10 mouse cellular contexts compared by ENCODE assay signal in genomic region chr2:181522811-181523210, GRCm38 (mm10). TPM values are rescaled to one million over a fixed set of nuclear protein-coding genes. Genes with fewer than 3 reads are reported as not detected.
DNase-seq lines count a peak whose midpoint lies in the region; ATAC-seq and TF ChIP-seq lines count a peak whose summit lies in the region.
"Had no signal": no experiment of that assay in that cellular context is flagged by ENCODE, and none has a peak within 500 bp of the region (broad histone marks: within the 10 kb centered on the region; RNA-seq: fewer than 3 reads in every experiment).

No protein-coding gene starts in this region.

- H3K36me3 ChIP-seq in forebrain, postnatal 0 days (ENCODE audit: insufficient read depth) = no peaks in the 10 kb centered on the region
- H3K36me3 ChIP-seq in forebrain, embryonic 13.5 days (ENCODE audit: poor library complexity, severe bottlenecking) = peaks cover 9% of the 10 kb centered on the region; the same call in 1 of the 2 replicates
- peaks cover under 1% of the 10 kb centered on the region; the same call in 1 of the 2 replicates for H3K36me3 ChIP-seq in midbrain, embryonic 14.5 days (ENCODE audit: control insufficient read depth, insufficient read depth, low read length)
- peaks cover 30% of the 10 kb centered on the region for H3K36me3 ChIP-seq in midbrain, embryonic 10.5 days
- H3K36me3 ChIP-seq in liver, embryonic 12.5 days = peaks cover 27% of the 10 kb centered on the region
- H3K36me3 ChIP-seq: stomach, embryonic 15.5 days had no signal

- 68% methylated on average over 5 of the region's 5 CpGs for WGBS in forebrain, postnatal 0 days
- 73% methylated on average over 5 of the region's 5 CpGs for WGBS in forebrain, embryonic 13.5 days
- WGBS in midbrain, embryonic 14.5 days = 74% methylated on average over 5 of the region's 5 CpGs
- 69% methylated on average over 5 of the region's 5 CpGs for WGBS in midbrain, embryonic 10.5 days
- WGBS in liver, embryonic 12.5 days (ENCODE audit: insufficient replicate concordance) = 46% methylated on average over 5 of the region's 5 CpGs

- peak; percentile 18 for DNase-seq in forebrain, postnatal 0 days
- peak; percentile 40 for DNase-seq in midbrain, embryonic 14.5 days
- DNase-seq in midbrain, embryonic 10.5 days (ENCODE audit: low spot score) = no peak
- peak; percentile 52 for DNase-seq in embryo, embryonic 10.5 days (ENCODE audit: low spot score)
- DNase-seq in spleen, postnatal 4 days (ENCODE audit: low spot score in 2 of 2) = peak; percentile 57 to 72
- DNase-seq in right cerebral cortex, adult 18-20 months = no peak

- peak; percentile 66 for TF ChIP-seq CTCF in forebrain, postnatal 0 days (IDR thresholded peaks at IDR 0.05; ENCODE audit: low read depth)

- ATAC-seq in forebrain, postnatal 0 days = no peak
- no peak for ATAC-seq in forebrain, embryonic 13.5 days
- ATAC-seq in midbrain, embryonic 14.5 days (ENCODE audit: low FRiP score, low TSS enrichment) = no peak
- no peak for ATAC-seq in liver, embryonic 12.5 days

- H3K4me1 ChIP-seq in forebrain, postnatal 0 days (ENCODE audit: insufficient read depth) = 0 out of 2 replicates have a peak, but pooled peaks cover 22% of the 10 kb centered on the region
- peaks cover 37% of the 10 kb centered on the region for H3K4me1 ChIP-seq in forebrain, embryonic 13.5 days
- peaks cover 24% of the 10 kb centered on the region for H3K4me1 ChIP-seq in midbrain, embryonic 14.5 days (ENCODE audit: control insufficient read depth, insufficient read depth, low read length)
- H3K4me1 ChIP-seq in midbrain, embryonic 10.5 days = peaks cover 28% of the 10 kb centered on the region
- peaks cover 46% of the 10 kb centered on the region for H3K4me1 ChIP-seq in liver, embryonic 12.5 days

- H3K27me3 ChIP-seq in forebrain, postnatal 0 days (ENCODE audit: insufficient read depth, low read length) = no peaks in the 10 kb centered on the region
- no peaks in the 10 kb centered on the region for H3K27me3 ChIP-seq in forebrain, embryonic 13.5 days
- H3K27me3 ChIP-seq in midbrain, embryonic 14.5 days (ENCODE audit: control insufficient read depth, insufficient read depth, low read length) = no peaks in the 10 kb centered on the region
- no peaks in the 10 kb centered on the region for H3K27me3 ChIP-seq in midbrain, embryonic 10.5 days (ENCODE audit: low read depth, poor library complexity, severe bottlenecking)
- H3K27me3 ChIP-seq in liver, embryonic 12.5 days (replicated peaks) = no peaks in the 10 kb centered on the region
- H3K27me3 ChIP-seq: stomach, embryonic 15.5 days had no signal

- H3K9me3 ChIP-seq in forebrain, postnatal 0 days (ENCODE audit: low read length) = no peaks in the 10 kb centered on the region
- no peaks in the 10 kb centered on the region for H3K9me3 ChIP-seq in forebrain, embryonic 13.5 days (replicated peaks)
- H3K9me3 ChIP-seq in midbrain, embryonic 14.5 days (ENCODE audit: control insufficient read depth, low read length) = no peaks in the 10 kb centered on the region
- no peaks in the 10 kb centered on the region for H3K9me3 ChIP-seq in midbrain, embryonic 10.5 days (replicated peaks)
- H3K9me3 ChIP-seq in liver, embryonic 12.5 days (replicated peaks) = no peaks in the 10 kb centered on the region
- H3K9me3 ChIP-seq: stomach, embryonic 15.5 days had no signal

- H3K9ac ChIP-seq in forebrain, postnatal 0 days = no peak overlapping the region
- no peak overlapping the region for H3K9ac ChIP-seq in forebrain, embryonic 13.5 days
- H3K9ac ChIP-seq in midbrain, embryonic 14.5 days (replicated peaks; ENCODE audit: low read length) = no peak overlapping the region
- H3K9ac ChIP-seq in liver, embryonic 12.5 days = peak overlapping the region; percentile 98; the same call in 1 of the 2 replicates
- H3K9ac ChIP-seq: stomach, embryonic 15.5 days had no signal

- H3K4me3 ChIP-seq in forebrain, postnatal 0 days (ENCODE audit: low read depth, low read length) = no peak overlapping the region
- no peak overlapping the region for H3K4me3 ChIP-seq in forebrain, embryonic 13.5 days
- no peak overlapping the region for H3K4me3 ChIP-seq in midbrain, embryonic 14.5 days (replicated peaks; ENCODE audit: low read depth, low read length)
- no peak overlapping the region; the same call in 1 of the 2 replicates for H3K4me3 ChIP-seq in midbrain, embryonic 10.5 days
- peak overlapping the region; percentile 96 for H3K4me3 ChIP-seq in liver, embryonic 12.5 days

- no peak overlapping the region for H3K27ac ChIP-seq in forebrain, postnatal 0 days (ENCODE audit: low read depth, low read length)
- H3K27ac ChIP-seq in forebrain, embryonic 13.5 days = no peak overlapping the region
- H3K27ac ChIP-seq in midbrain, embryonic 14.5 days (replicated peaks; ENCODE audit: low read depth, low read length) = no peak overlapping the region
- H3K27ac ChIP-seq in midbrain, embryonic 10.5 days (replicated peaks) = no peak overlapping the region
- peak overlapping the region; percentile 99 for H3K27ac ChIP-seq in liver, embryonic 12.5 days
- H3K27ac ChIP-seq: stomach, embryonic 15.5 days had no signal

- no peak overlapping the region for H3K4me2 ChIP-seq in forebrain, postnatal 0 days (ENCODE audit: low read depth)
- H3K4me2 ChIP-seq in forebrain, embryonic 13.5 days = no peak overlapping the region
- H3K4me2 ChIP-seq in midbrain, embryonic 14.5 days (ENCODE audit: low read length) = no peak overlapping the region
- peak overlapping the region; percentile 85 for H3K4me2 ChIP-seq in liver, embryonic 12.5 days

RNA-seq across cellular contexts. Expression of gene Dnajc5, which starts 2.5 kb away (rescaled TPM):
- 252 and 369 TPM in 2 replicates for total RNA-seq in forebrain, postnatal 0 days (2014; rRNA removed)
- polyA plus RNA-seq in forebrain, postnatal 0 days (2015; fragmentation: Nextera tagmentation; extraction: Ambion mirVana) = 207 and 270 TPM in 2 replicates
- polyA plus RNA-seq in forebrain, embryonic 13.5 days (2015; fragmentation: Nextera tagmentation; extraction: Ambion mirVana) = 140 and 165 TPM in 2 replicates
- 189 and 233 TPM in 2 replicates for polyA plus RNA-seq in midbrain, embryonic 14.5 days (2014; fragmentation: Nextera tagmentation; extraction: Ambion mirVana)
- polyA plus RNA-seq in midbrain, embryonic 10.5 days (2016; fragmentation: Nextera tagmentation; extraction: Ambion mirVana) = 95.6 and 110 TPM in 2 replicates
- 43.6 and 45.0 TPM in 2 replicates for polyA plus RNA-seq in liver, embryonic 12.5 days (2016; fragmentation: Nextera tagmentation; extraction: Ambion mirVana)

RNA-seq across cellular contexts. Expression of gene Tpd52l2, which starts 25.9 kb away (rescaled TPM):
- 91.7 and 120 TPM in 2 replicates for total RNA-seq in forebrain, postnatal 0 days (2014; rRNA removed)
- polyA plus RNA-seq in forebrain, postnatal 0 days (2015; fragmentation: Nextera tagmentation; extraction: Ambion mirVana) = 114 and 128 TPM in 2 replicates
- 133 and 138 TPM in 2 replicates for polyA plus RNA-seq in forebrain, embryonic 13.5 days (2015; fragmentation: Nextera tagmentation; extraction: Ambion mirVana)
- 102 and 112 TPM in 2 replicates for polyA plus RNA-seq in midbrain, embryonic 14.5 days (2014; fragmentation: Nextera tagmentation; extraction: Ambion mirVana)
- polyA plus RNA-seq in midbrain, embryonic 10.5 days (2016; fragmentation: Nextera tagmentation; extraction: Ambion mirVana) = 164 and 167 TPM in 2 replicates
- 93.4 and 95.8 TPM in 2 replicates for polyA plus RNA-seq in liver, embryonic 12.5 days (2016; fragmentation: Nextera tagmentation; extraction: Ambion mirVana)

RNA-seq across cellular contexts. Expression of gene Abhd16b, which starts 29.8 kb away (rescaled TPM):
- total RNA-seq in forebrain, postnatal 0 days (2014; rRNA removed) = not detected in 2 replicates
- polyA plus RNA-seq in forebrain, postnatal 0 days (2015; fragmentation: Nextera tagmentation; extraction: Ambion mirVana) = not detected in 2 replicates
- polyA plus RNA-seq in forebrain, embryonic 13.5 days (2015; fragmentation: Nextera tagmentation; extraction: Ambion mirVana) = 0.16 TPM in 1 of 2 replicates, not detected in the other
- 0.12 TPM in 1 of 2 replicates, not detected in the other for polyA plus RNA-seq in midbrain, embryonic 14.5 days (2014; fragmentation: Nextera tagmentation; extraction: Ambion mirVana)
- 0.07 TPM in 1 of 2 replicates, not detected in the other for polyA plus RNA-seq in midbrain, embryonic 10.5 days (2016; fragmentation: Nextera tagmentation; extraction: Ambion mirVana)
- polyA plus RNA-seq in liver, embryonic 12.5 days (2016; fragmentation: Nextera tagmentation; extraction: Ambion mirVana) = 0.12 TPM in 1 of 2 replicates, not detected in the other
- total RNA-seq: left cerebral cortex, postnatal 25 days had no signal

Comparison
In these comparisons a context has a peak if more than half of its experiments do, and no peak if none do; other contexts are left out.
1. DNase-seq: peak in forebrain, postnatal 0 days (single experiment), midbrain, embryonic 14.5 days (single experiment), embryo, embryonic 10.5 days (single experiment) and spleen, postnatal 4 days (2 of 2); none in midbrain, embryonic 10.5 days (single experiment) and right cerebral cortex, adult 18-20 months (single experiment).